8 mouse cellular contexts compared by ENCODE assay signal in the genomic region with DNA sequence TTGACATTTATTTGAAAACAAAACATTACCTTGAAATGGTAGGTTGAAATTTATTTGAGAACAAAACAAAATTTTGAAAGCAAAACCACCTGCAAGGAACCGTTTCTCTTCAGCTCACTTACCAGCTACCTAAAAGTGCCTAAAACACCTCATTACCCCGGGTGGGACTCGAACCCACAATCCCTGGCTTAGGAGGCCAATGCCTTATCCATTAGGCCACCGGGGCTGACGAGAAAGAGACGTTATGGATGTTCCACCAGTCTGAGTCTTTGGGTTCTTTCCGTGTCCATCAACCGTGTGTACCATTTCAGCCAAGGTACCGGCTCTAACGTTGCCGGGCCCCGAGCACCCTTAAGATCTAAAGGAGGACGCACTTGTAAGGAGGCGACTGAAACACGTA. TPM values are rescaled to one million over a fixed set of nuclear protein-coding genes. Genes with fewer than 3 reads are reported as not detected.
DNase-seq lines count a peak whose midpoint lies in the region; ATAC-seq lines count a peak whose summit lies in the region.

No protein-coding gene starts in this region.

- DNase-seq in WW6 (ENCODE audit: low read depth, low spot score), result peak; percentile 81
- peak; percentile 90 to 94 for DNase-seq in cerebellum, postnatal 36 days
- peak; percentile 94 to 95 for DNase-seq in frontal cortex, postnatal 36 days (ENCODE audit: low spot score in 2 of 2)
- DNase-seq in left cerebral cortex, adult 11 months (ENCODE audit: low spot score), result peak; percentile 76
- peak; percentile 91 for DNase-seq in lung, postnatal 36 days
- peak; percentile 89 for DNase-seq in retina, embryonic 14.5 days (ENCODE audit: low spot score)
- DNase-seq in thymus, postnatal 4 days, result peak; percentile 86

- H3K27me3 ChIP-seq in hindbrain, embryonic 15.5 days, result no peaks in the 10 kb centered on the region

- peak overlapping the region; percentile 70 for H3K4me3 ChIP-seq in hindbrain, embryonic 15.5 days

- peak overlapping the region; percentile 74 for H3K27ac ChIP-seq in hindbrain, embryonic 15.5 days (replicated peaks)

- peak overlapping the region; percentile 51 for H3K9ac ChIP-seq in hindbrain, embryonic 15.5 days

- peak overlapping the region; percentile 80 for H3K4me2 ChIP-seq in hindbrain, embryonic 15.5 days

- WGBS in hindbrain, embryonic 15.5 days, result under 1% methylated on average over 15 of the region's 15 CpGs

- ATAC-seq in hindbrain, embryonic 15.5 days (ENCODE audit: low FRiP score, low read depth), result peak; percentile 20; the same call in 1 of the 2 replicates

- H3K36me3 ChIP-seq in hindbrain, embryonic 15.5 days, result no peaks in the 10 kb centered on the region

- peaks cover 11% of the 10 kb centered on the region for H3K4me1 ChIP-seq in hindbrain, embryonic 15.5 days (replicated peaks)

- H3K9me3 ChIP-seq in hindbrain, embryonic 15.5 days, result no peaks in the 10 kb centered on the region

RNA-seq across cellular contexts. Expression of a gene that starts 15.4 kb away (rescaled TPM):
- polyA plus RNA-seq in hindbrain, embryonic 15.5 days (2015; fragmentation: Nextera tagmentation; extraction: Ambion mirVana), result 17.3 and 19.8 TPM in 2 replicates

RNA-seq across cellular contexts. Expression of a gene that starts 50.7 kb away (rescaled TPM):
- polyA plus RNA-seq in hindbrain, embryonic 15.5 days (2015; fragmentation: Nextera tagmentation; extraction: Ambion mirVana), result 24.3 and 29.3 TPM in 2 replicates

RNA-seq across cellular contexts. Expression of a gene that starts 52.0 kb away (rescaled TPM):
- 0.05 and 0.25 TPM in 2 replicates for polyA plus RNA-seq in hindbrain, embryonic 15.5 days (2015; fragmentation: Nextera tagmentation; extraction: Ambion mirVana)

Comparison
In these comparisons a context has a peak if more than half of its experiments do, and no peak if none do; other contexts are left out.
1. Peak in every context shown above with its lines: DNase-seq, ATAC-seq, H3K4me3 ChIP-seq and H3K27ac ChIP-seq.